Mouse (Mus musculus): ENCODE data around the gene Ankrd11. TPM values are rescaled to one million over a fixed set of nuclear protein-coding genes. Genes with fewer than 3 reads are reported as not detected.

Ankrd11 gene
- polyA plus RNA-seq, 1 experiment from 2014 or later, result 84.6 TPM

DNA sequence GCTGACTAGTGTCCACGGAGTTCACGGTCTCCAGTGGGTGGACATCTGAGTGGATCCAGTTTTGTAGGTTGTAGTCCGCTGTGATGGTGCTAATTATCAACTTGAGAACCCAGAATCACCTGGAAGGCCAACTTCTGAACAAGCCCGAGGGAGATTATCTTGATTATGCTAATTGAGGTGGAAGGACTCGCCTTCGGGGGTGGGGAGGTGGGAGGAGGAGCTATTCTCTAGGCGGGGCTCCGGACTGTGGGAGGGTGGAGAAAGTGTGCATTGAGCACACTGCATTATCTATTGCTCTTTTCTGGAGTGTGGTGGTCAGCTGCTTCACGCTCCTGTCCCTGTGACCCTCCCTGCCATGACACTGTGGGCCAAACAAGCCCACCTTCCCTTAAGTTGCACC lies 170.4 kb downstream of the Ankrd11 start:
- no peaks in the 10 kb centered on the region for H3K36me3 ChIP-seq (ENCODE audit: control insufficient read depth, insufficient read depth, low read length)
- H3K27me3 ChIP-seq (ENCODE audit: control insufficient read depth, insufficient read depth, low read length), result no peaks in the 10 kb centered on the region
- peaks cover 16% of the 10 kb centered on the region for H3K4me1 ChIP-seq (ENCODE audit: control insufficient read depth, insufficient read depth, low read length)
- WGBS, result 76% methylated on average over 9 of the region's 9 CpGs
- H3K4me2 ChIP-seq (ENCODE audit: low read depth, severe bottlenecking), result no peak overlapping the region
- H3K9ac ChIP-seq (ENCODE audit: low read length), result no peak overlapping the region
- DNase-seq (ENCODE audit: low spot score) (no peak), ATAC-seq (ENCODE audit: insufficient number of reproducible peaks, low FRiP score, low TSS enrichment, low read depth) (no peak)
- no peak overlapping the region for H3K27ac ChIP-seq (replicated peaks; ENCODE audit: low read depth, low read length)
- no peaks in the 10 kb centered on the region for H3K9me3 ChIP-seq (ENCODE audit: control insufficient read depth, low read length)
- no peak overlapping the region for H3K4me3 ChIP-seq (ENCODE audit: low read depth, low read length)

DNA sequence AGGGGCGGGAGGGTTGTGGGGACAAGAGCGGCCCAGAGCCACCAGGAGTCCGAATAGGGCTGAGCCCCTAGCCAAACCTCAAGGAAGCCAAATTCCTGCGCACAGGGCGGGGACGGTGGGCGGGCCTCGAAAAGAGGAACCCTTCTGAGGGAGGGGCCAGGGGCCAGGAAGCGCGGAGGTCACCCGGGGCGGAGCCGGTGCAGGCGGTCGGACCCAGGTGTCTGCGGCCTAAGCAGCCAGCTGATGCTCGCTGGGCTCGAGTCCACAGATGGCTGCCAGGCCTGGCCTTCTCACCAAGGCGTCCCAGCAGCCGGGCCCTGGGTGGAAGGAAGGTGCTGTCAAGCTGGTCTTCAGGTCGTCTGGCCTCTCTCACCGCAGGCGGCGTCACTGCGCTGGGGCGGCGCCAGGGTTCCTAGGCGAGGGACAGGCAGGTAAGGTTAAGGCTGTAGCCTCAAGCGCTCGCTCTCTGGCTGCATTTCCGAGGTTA lies 171.7 kb downstream of the Ankrd11 start:
- DNase-seq (ENCODE audit: low spot score), result peak; percentile 61
- Histone ChIP-seq H3K27me3 (ENCODE audit: control insufficient read depth, insufficient read depth, low read length) (no peaks in the 10 kb centered on the region), H3K4me2 (ENCODE audit: low read depth, severe bottlenecking) (peak overlapping the region; percentile 36), H3K36me3 (ENCODE audit: control insufficient read depth, insufficient read depth, low read length) (no peaks in the 10 kb centered on the region), H3K4me3 (ENCODE audit: low read depth, low read length) (peak overlapping the region; percentile 15; the same call in 1 of the 2 replicates), H3K9me3 (ENCODE audit: control insufficient read depth, low read length) (peaks cover 1% of the 10 kb centered on the region; the same call in 1 of the 2 replicates), H3K9ac (ENCODE audit: low read length) (no peak overlapping the region), H3K27ac (replicated peaks; ENCODE audit: low read depth, low read length) (no peak overlapping the region), H3K4me1 (ENCODE audit: control insufficient read depth, insufficient read depth, low read length) (peaks cover 13% of the 10 kb centered on the region)
- WGBS, result 17% methylated on average over 31 of the region's 31 CpGs
- ATAC-seq (ENCODE audit: insufficient number of reproducible peaks, low FRiP score, low TSS enrichment, low read depth), result no peak

DNA sequence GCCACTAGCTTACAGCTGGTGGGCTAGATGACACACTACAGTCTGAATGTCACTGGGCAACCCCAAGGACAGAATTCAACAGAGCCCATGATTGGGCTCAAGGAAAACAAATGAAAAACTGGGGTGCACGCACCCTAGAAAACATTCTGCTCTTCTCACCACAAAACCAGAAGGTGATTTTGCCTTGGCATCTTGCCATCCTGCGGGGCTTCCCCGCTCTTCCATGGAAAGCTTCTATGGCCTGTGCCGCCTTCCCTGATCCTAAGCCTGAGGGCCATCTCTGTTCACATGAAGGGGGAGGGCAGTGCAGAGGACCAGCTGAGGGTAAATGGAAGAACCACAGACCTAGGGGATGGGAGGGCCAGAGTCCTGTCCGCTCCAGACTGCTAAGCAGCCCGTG lies 174.1 kb downstream of the Ankrd11 start:
- WGBS, result 88% methylated on average over 6 of the region's 6 CpGs
- H3K27me3 ChIP-seq (ENCODE audit: control insufficient read depth, insufficient read depth, low read length), result no peaks in the 10 kb centered on the region
- H3K4me1 ChIP-seq (ENCODE audit: control insufficient read depth, insufficient read depth, low read length), result peaks cover 7% of the 10 kb centered on the region; the same call in 1 of the 2 replicates
- no peak overlapping the region for H3K9ac ChIP-seq (ENCODE audit: low read length)
- DNase-seq (ENCODE audit: low spot score) (no peak), ATAC-seq (ENCODE audit: insufficient number of reproducible peaks, low FRiP score, low TSS enrichment, low read depth) (no peak)
- peaks cover 7% of the 10 kb centered on the region; the same call in 1 of the 2 replicates for H3K9me3 ChIP-seq (ENCODE audit: control insufficient read depth, low read length)
- no peak overlapping the region for H3K27ac ChIP-seq (replicated peaks; ENCODE audit: low read depth, low read length)
- H3K4me2 ChIP-seq (ENCODE audit: low read depth, severe bottlenecking), result no peak overlapping the region
- no peak overlapping the region for H3K4me3 ChIP-seq (ENCODE audit: low read depth, low read length)
- H3K36me3 ChIP-seq (ENCODE audit: control insufficient read depth, insufficient read depth, low read length), result no peaks in the 10 kb centered on the region

DNA sequence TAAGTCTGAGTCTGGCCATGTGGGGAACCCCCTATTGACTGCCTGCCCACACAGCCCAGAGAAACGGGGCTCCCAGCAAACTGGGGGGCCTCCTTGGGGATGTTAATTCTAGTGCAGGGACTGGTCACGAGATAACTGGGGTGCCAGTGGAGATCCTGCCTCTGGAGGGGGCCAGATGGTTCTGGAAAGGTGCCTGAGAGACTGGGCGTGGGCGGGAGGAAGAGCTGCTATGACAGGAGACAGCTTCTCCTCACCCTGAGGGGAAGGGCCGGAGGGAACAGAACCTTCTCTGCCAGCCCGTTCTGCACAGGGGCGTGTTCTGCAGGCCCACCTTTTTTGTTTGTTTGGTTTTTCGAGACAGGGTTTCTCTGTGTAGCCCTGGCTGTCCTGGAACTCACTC lies 175.8 kb downstream of the Ankrd11 start:
- H3K36me3 ChIP-seq (ENCODE audit: control insufficient read depth, insufficient read depth, low read length), result no peaks in the 10 kb centered on the region
- H3K27ac ChIP-seq (replicated peaks; ENCODE audit: low read depth, low read length), result no peak overlapping the region
- H3K4me2 ChIP-seq (ENCODE audit: low read depth, severe bottlenecking), result no peak overlapping the region
- no peaks in the 10 kb centered on the region for H3K27me3 ChIP-seq (ENCODE audit: control insufficient read depth, insufficient read depth, low read length)
- H3K9me3 ChIP-seq (ENCODE audit: control insufficient read depth, low read length), result peaks cover 7% of the 10 kb centered on the region; the same call in 1 of the 2 replicates
- 82% methylated on average over 8 of the region's 8 CpGs for WGBS
- peaks cover 7% of the 10 kb centered on the region; the same call in 1 of the 2 replicates for H3K4me1 ChIP-seq (ENCODE audit: control insufficient read depth, insufficient read depth, low read length)
- H3K4me3 ChIP-seq (ENCODE audit: low read depth, low read length), result no peak overlapping the region
- DNase-seq (ENCODE audit: low spot score), result no peak
- ATAC-seq (ENCODE audit: insufficient number of reproducible peaks, low FRiP score, low TSS enrichment, low read depth), result no peak
- no peak overlapping the region for H3K9ac ChIP-seq (ENCODE audit: low read length)

DNA sequence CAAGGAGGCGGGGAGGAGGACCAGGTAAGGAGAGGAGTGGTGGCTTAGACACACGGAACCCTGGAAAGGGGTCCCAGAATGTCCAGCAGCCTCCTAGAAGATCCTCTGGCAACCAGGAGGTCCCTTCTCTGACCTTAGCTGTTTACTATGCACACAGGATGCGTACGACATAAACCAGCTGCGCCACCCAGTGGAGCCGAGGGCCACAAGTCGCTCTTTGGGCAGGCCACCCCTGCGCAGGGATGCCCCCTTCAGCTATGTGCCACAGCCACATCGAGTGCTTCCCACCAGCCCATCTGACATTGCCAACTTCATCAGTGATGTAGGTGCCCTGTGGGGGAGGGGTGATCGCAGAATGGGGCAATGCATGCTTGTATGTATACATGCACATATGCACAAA lies 176.6 kb downstream of the Ankrd11 start:
- ATAC-seq (ENCODE audit: insufficient number of reproducible peaks, low FRiP score, low TSS enrichment, low read depth) (no peak), DNase-seq (ENCODE audit: low spot score) (no peak)
- WGBS, result 54% methylated on average over 10 of the region's 10 CpGs
- no peaks in the 10 kb centered on the region for H3K27me3 ChIP-seq (ENCODE audit: control insufficient read depth, insufficient read depth, low read length)
- no peak overlapping the region; the same call in 1 of the 2 replicates for H3K4me3 ChIP-seq (ENCODE audit: low read depth, low read length)
- H3K9me3 ChIP-seq (ENCODE audit: control insufficient read depth, low read length), result peaks cover 7% of the 10 kb centered on the region; the same call in 1 of the 2 replicates
- no peaks in the 10 kb centered on the region for H3K36me3 ChIP-seq (ENCODE audit: control insufficient read depth, insufficient read depth, low read length)
- no peak overlapping the region for H3K27ac ChIP-seq (replicated peaks; ENCODE audit: low read depth, low read length)
- peak overlapping the region; percentile 39 for H3K4me2 ChIP-seq (ENCODE audit: low read depth, severe bottlenecking)
- no peak overlapping the region for H3K9ac ChIP-seq (ENCODE audit: low read length)
- peaks cover 4% of the 10 kb centered on the region; the same call in 1 of the 2 replicates for H3K4me1 ChIP-seq (ENCODE audit: control insufficient read depth, insufficient read depth, low read length)

DNA sequence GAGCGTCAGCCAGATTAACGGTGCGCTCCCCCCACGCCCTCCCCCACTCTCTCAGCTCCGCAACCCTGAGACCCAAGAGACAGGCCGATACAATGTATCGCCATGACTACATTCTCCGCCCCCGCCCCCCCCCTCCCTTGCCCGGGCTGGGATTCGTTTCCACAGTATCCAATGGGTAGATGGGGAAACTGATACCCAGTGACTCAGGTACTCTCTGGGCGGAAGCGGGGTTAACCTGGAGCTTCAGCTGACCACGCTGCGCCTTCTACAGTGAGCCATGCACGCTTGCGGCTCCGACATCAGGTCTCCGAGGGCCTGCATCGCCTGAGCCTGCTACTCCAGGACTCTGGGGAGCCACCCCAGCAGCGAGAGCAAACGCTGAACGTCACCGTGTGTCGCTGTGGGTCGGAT lies 177.4 kb downstream of the Ankrd11 start:
- H3K9ac ChIP-seq (ENCODE audit: low read length), result peak overlapping the region; percentile 17; the same call in 1 of the 2 replicates
- H3K27ac ChIP-seq (replicated peaks; ENCODE audit: low read depth, low read length), result no peak overlapping the region
- DNase-seq (ENCODE audit: low spot score) (no peak), ATAC-seq (ENCODE audit: insufficient number of reproducible peaks, low FRiP score, low TSS enrichment, low read depth) (no peak)
- peaks cover 7% of the 10 kb centered on the region; the same call in 1 of the 2 replicates for H3K9me3 ChIP-seq (ENCODE audit: control insufficient read depth, low read length)
- peak overlapping the region; percentile 39 for H3K4me2 ChIP-seq (ENCODE audit: low read depth, severe bottlenecking)
- 53% methylated on average over 26 of the region's 26 CpGs for WGBS
- H3K27me3 ChIP-seq (ENCODE audit: control insufficient read depth, insufficient read depth, low read length), result no peaks in the 10 kb centered on the region
- peak overlapping the region; percentile 20 for H3K4me3 ChIP-seq (ENCODE audit: low read depth, low read length)
- no peaks in the 10 kb centered on the region for H3K36me3 ChIP-seq (ENCODE audit: control insufficient read depth, insufficient read depth, low read length)
- no peaks in the 10 kb centered on the region for H3K4me1 ChIP-seq (ENCODE audit: control insufficient read depth, insufficient read depth, low read length)

DNA sequence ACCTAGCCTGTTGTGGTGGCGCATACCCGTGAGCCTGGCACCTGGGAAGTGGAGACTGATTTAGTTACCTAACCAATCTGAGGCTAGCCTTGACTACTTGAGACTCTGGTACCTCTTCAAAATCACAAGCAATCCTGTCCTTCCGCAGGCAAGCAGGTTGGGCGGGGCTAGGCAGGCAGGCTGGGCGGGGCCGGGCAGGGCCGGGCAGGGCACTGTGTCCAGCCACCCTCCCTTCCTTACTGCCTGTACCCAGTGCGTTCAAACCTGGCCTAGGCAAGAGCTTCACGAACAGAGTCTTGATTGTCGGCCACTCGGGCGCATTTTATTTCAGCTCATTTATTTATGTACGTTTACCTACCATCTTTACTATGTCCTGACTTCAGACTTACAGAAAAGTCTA lies 182.2 kb downstream of the Ankrd11 start:
- Histone ChIP-seq H3K4me1 (ENCODE audit: control insufficient read depth, insufficient read depth, low read length) (no peaks in the 10 kb centered on the region), H3K9me3 (ENCODE audit: control insufficient read depth, low read length) (peaks cover 3% of the 10 kb centered on the region; the same call in 1 of the 2 replicates), H3K36me3 (ENCODE audit: control insufficient read depth, insufficient read depth, low read length) (no peaks in the 10 kb centered on the region), H3K9ac (ENCODE audit: low read length) (no peak overlapping the region), H3K27me3 (ENCODE audit: control insufficient read depth, insufficient read depth, low read length) (no peaks in the 10 kb centered on the region), H3K27ac (replicated peaks; ENCODE audit: low read depth, low read length) (no peak overlapping the region), H3K4me2 (ENCODE audit: low read depth, severe bottlenecking) (no peak overlapping the region), H3K4me3 (ENCODE audit: low read depth, low read length) (no peak overlapping the region)
- ATAC-seq (ENCODE audit: insufficient number of reproducible peaks, low FRiP score, low TSS enrichment, low read depth), result no peak
- DNase-seq (ENCODE audit: low spot score), result no peak
- 60% methylated on average over 13 of the region's 13 CpGs for WGBS

DNA sequence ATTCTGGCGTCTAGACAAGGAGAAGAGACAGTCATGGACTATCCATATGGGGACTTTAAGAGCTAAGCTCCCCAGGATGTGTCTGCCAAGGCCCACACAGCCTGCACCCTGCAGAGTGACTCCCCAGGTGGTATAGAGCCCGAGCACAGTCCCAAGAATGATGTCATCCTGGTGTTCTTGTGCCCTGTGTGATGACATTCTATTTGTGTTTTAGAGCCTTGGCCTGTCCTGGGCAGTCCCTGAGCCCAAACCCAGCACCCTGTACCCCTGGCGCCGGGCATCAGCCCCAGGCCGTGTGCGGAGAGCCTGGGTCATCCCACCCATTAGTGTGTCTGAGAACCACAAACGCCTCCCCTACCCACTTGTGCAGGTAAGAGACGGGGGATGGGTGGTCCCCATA lies 185.8 kb downstream of the Ankrd11 start:
- H3K4me1 ChIP-seq (ENCODE audit: control insufficient read depth, insufficient read depth, low read length), result 0 out of 2 replicates have a peak, but pooled peaks cover 2% of the 10 kb centered on the region
- H3K36me3 ChIP-seq (ENCODE audit: control insufficient read depth, insufficient read depth, low read length), result no peaks in the 10 kb centered on the region
- no peaks in the 10 kb centered on the region for H3K9me3 ChIP-seq (ENCODE audit: control insufficient read depth, low read length)
- H3K4me2 ChIP-seq (ENCODE audit: low read depth, severe bottlenecking), result no peak overlapping the region
- 82% methylated on average over 8 of the region's 8 CpGs for WGBS
- no peak for ATAC-seq (ENCODE audit: insufficient number of reproducible peaks, low FRiP score, low TSS enrichment, low read depth)
- DNase-seq (ENCODE audit: low spot score), result no peak
- no peak overlapping the region for H3K4me3 ChIP-seq (ENCODE audit: low read depth, low read length)
- H3K27me3 ChIP-seq (ENCODE audit: control insufficient read depth, insufficient read depth, low read length), result no peaks in the 10 kb centered on the region
- H3K9ac ChIP-seq (ENCODE audit: low read length), result no peak overlapping the region
- H3K27ac ChIP-seq (replicated peaks; ENCODE audit: low read depth, low read length), result no peak overlapping the region

DNA sequence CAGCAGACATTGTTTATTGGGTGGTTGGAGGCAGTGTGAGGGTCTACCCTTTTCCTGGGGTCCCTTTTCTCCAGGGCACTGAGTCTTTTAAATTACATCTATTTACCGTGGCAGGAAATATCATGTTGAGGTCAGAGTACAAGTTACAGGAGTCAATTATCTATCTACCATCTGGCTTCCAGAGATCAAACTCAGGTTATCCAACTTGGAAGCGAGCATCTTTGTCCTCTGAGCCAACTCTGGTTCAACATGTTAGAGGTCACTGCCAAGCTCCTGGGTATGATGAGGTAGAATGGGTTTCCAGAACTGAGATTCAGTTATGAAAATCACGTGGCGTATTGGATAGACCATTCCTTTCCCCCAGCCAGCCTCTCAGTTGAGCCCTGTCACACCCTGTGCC lies 187.0 kb downstream of the Ankrd11 start:
- Histone ChIP-seq H3K27me3 (ENCODE audit: control insufficient read depth, insufficient read depth, low read length) (no peaks in the 10 kb centered on the region), H3K9ac (ENCODE audit: low read length) (no peak overlapping the region), H3K4me2 (ENCODE audit: low read depth, severe bottlenecking) (no peak overlapping the region), H3K36me3 (ENCODE audit: control insufficient read depth, insufficient read depth, low read length) (no peaks in the 10 kb centered on the region), H3K27ac (replicated peaks; ENCODE audit: low read depth, low read length) (no peak overlapping the region), H3K9me3 (ENCODE audit: control insufficient read depth, low read length) (no peaks in the 10 kb centered on the region), H3K4me3 (ENCODE audit: low read depth, low read length) (no peak overlapping the region), H3K4me1 (ENCODE audit: control insufficient read depth, insufficient read depth, low read length) (peaks cover 6% of the 10 kb centered on the region; the same call in 1 of the 2 replicates)
- DNase-seq (ENCODE audit: low spot score) (no peak), ATAC-seq (ENCODE audit: insufficient number of reproducible peaks, low FRiP score, low TSS enrichment, low read depth) (no peak)
- WGBS, result 84% methylated on average over 4 of the region's 4 CpGs

Measured in limb, embryonic 11.5 days (tissue).